Mouse (Mus musculus): ENCODE results near the gene R3hdml. TPM values are rescaled to one million over a fixed set of nuclear protein-coding genes. Genes with fewer than 3 reads are reported as not detected.

Gene R3hdml
- polyA plus RNA-seq (2015; fragmentation: Nextera tagmentation; extraction: Ambion mirVana), result 27.4 and 29.8 TPM in 2 replicates

DNA sequence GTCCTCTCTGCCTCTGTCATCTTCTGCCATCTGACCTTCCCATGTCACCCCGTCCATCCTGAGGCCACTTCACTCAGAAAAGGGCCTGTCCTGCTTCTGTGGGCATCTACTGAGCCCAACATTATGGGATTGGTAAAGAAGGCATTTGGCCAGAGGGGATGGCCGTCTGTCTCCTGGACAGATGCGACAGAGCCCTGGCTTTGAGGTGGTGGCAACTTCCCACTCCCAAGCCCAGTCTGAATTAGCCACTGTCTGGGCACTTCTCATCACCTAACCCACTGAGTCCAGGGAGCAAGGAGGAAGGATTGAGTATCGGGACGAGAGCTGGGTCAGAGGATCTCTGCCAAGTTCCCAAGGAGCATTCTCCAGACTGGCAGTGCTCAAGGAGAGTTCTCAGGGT lies at the start of gene R3hdml:
R3hdml (plus strand) TSS at position 301 of the 400 bp plus-strand sequence.
- ATAC-seq (replicated peaks; ENCODE audit: low FRiP score, low read depth), result no peak
- 74% methylated on average over 5 of the region's 5 CpGs for whole genome bisulfite sequencing
- TF ChIP-seq CTCF (IDR thresholded peaks at IDR 0.05; ENCODE audit: low read depth), result no peak
- no peak within 1 kb of the TSS for H3K4me2 ChIP-seq (ENCODE audit: low read length)
- no peaks in the 10 kb centered on the region for H3K27me3 ChIP-seq (ENCODE audit: insufficient read depth, low read length)
- H3K4me1 ChIP-seq (replicated peaks; ENCODE audit: insufficient read depth, low read length), result no peaks in the 10 kb centered on the region
- H3K9me3 ChIP-seq (replicated peaks; ENCODE audit: low read length), result no peaks in the 10 kb centered on the region
- no peak within 1 kb of the TSS for H3K27ac ChIP-seq
- DNase-seq (ENCODE audit: low spot score), result no peak
- no peaks in the 10 kb centered on the region for H3K36me3 ChIP-seq (ENCODE audit: insufficient read depth, low read length)
- H3K9ac ChIP-seq (ENCODE audit: low read depth, low read length), result 0 out of 2 replicates have a peak within 1 kb of the TSS, but pooled peaks have one; percentile 14
- H3K4me3 ChIP-seq (replicated peaks; ENCODE audit: low read depth, low read length), result no peak within 1 kb of the TSS

DNA sequence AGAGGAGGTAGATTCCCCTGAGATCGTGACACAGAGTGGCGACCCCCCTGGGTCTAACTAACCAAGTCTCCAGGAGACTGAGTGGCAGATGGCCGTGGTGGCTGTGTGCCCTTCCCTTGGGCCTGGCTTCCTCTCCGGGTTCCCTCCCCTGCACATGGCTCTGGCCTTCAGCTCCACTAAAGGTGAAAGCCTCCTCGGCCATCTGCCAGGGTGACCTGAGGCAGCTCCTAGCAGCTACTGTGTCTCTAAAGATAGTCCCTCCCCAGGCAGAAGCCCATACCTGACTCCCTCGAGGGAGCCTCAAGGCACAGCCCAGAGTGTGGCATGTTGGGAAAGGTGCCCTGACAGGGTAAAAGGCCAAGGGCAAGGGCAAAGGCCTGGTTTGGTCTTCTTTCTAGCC lies 48.6 kb upstream of the R3hdml start:
- no peak overlapping the region for H3K27ac ChIP-seq
- H3K4me3 ChIP-seq (replicated peaks; ENCODE audit: low read depth, low read length), result no peak overlapping the region
- 65% methylated on average over 6 of the region's 6 CpGs for WGBS
- peaks cover 1% of the 10 kb centered on the region; the same call in 1 of the 2 replicates for H3K4me1 ChIP-seq (replicated peaks; ENCODE audit: insufficient read depth, low read length)
- ATAC-seq (replicated peaks; ENCODE audit: low FRiP score, low read depth) (no peak), DNase-seq (ENCODE audit: low spot score) (no peak)
- no peak overlapping the region for H3K9ac ChIP-seq (ENCODE audit: low read depth, low read length)
- H3K4me2 ChIP-seq (ENCODE audit: low read length), result no peak overlapping the region
- H3K9me3 ChIP-seq (replicated peaks; ENCODE audit: low read length), result no peaks in the 10 kb centered on the region
- TF ChIP-seq CTCF (IDR thresholded peaks at IDR 0.05; ENCODE audit: low read depth), result no peak
- H3K36me3 ChIP-seq (ENCODE audit: insufficient read depth, low read length), result no peaks in the 10 kb centered on the region
- 0 out of 2 replicates have a peak, but pooled peaks cover 5% of the 10 kb centered on the region for H3K27me3 ChIP-seq (ENCODE audit: insufficient read depth, low read length)

DNA sequence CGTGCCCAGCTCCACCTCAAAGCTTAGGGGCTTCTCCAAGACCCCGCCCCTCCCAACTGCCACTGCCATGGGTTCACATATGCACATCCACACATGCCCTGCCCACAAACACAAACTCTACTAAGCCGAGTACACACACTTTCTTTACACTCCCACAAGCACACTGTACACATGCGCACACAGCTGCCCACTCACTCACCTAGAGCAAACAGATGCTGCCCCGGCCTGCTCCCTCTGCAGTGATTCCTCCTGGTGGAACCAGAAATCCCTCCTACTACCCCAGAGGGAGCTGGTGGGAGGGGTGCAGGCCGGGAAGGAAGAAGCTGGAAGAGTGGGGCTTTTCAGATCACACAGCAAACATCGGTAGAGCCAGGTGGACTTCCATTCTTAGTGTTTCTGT lies 48.1 kb upstream of the R3hdml start:
- no peak overlapping the region for H3K4me3 ChIP-seq (replicated peaks; ENCODE audit: low read depth, low read length)
- DNase-seq (ENCODE audit: low spot score), result no peak
- 0 out of 2 replicates have a peak, but pooled peaks cover under 1% of the 10 kb centered on the region for H3K27me3 ChIP-seq (ENCODE audit: insufficient read depth, low read length)
- no peak for ATAC-seq (replicated peaks; ENCODE audit: low FRiP score, low read depth)
- H3K27ac ChIP-seq, result no peak overlapping the region
- no peak for TF ChIP-seq CTCF (IDR thresholded peaks at IDR 0.05; ENCODE audit: low read depth)
- WGBS, result 58% methylated on average over 7 of the region's 7 CpGs
- H3K4me2 ChIP-seq (ENCODE audit: low read length), result no peak overlapping the region
- H3K9ac ChIP-seq (ENCODE audit: low read depth, low read length), result no peak overlapping the region
- no peaks in the 10 kb centered on the region for H3K36me3 ChIP-seq (ENCODE audit: insufficient read depth, low read length)
- H3K4me1 ChIP-seq (replicated peaks; ENCODE audit: insufficient read depth, low read length), result no peaks in the 10 kb centered on the region
- H3K9me3 ChIP-seq (replicated peaks; ENCODE audit: low read length), result no peaks in the 10 kb centered on the region

DNA sequence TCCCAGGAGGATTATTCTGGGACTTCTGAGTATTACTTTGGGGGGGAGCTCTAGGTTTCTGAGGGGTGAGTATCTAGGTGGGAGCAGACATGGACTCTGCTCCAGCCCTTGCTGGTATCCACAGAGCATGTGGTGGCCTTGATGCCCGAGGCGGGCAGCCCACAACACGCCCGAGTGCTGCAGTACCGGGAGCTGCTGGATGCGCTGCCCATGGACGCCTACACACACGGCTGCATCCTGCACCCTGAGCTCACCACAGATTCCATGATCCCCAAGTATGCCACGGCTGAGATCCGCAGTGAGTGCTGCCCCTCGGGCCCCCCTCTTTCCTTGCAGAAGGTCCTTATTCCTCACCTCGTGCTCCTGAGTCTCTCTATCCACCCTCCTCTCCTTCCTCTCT lies 44.7 kb upstream of the R3hdml start:
- Histone ChIP-seq H3K27ac (no peak overlapping the region), H3K4me3 (replicated peaks; ENCODE audit: low read depth, low read length) (no peak overlapping the region), H3K9ac (ENCODE audit: low read depth, low read length) (no peak overlapping the region), H3K4me1 (replicated peaks; ENCODE audit: insufficient read depth, low read length) (no peaks in the 10 kb centered on the region), H3K27me3 (ENCODE audit: insufficient read depth, low read length) (no peaks in the 10 kb centered on the region), H3K4me2 (ENCODE audit: low read length) (no peak overlapping the region), H3K36me3 (ENCODE audit: insufficient read depth, low read length) (no peaks in the 10 kb centered on the region), H3K9me3 (replicated peaks; ENCODE audit: low read length) (no peaks in the 10 kb centered on the region)
- TF ChIP-seq CTCF (IDR thresholded peaks at IDR 0.05; ENCODE audit: low read depth), result no peak
- ATAC-seq (replicated peaks; ENCODE audit: low FRiP score, low read depth), result no peak
- 87% methylated on average over 12 of the region's 12 CpGs for WGBS
- DNase-seq (ENCODE audit: low spot score), result no peak

DNA sequence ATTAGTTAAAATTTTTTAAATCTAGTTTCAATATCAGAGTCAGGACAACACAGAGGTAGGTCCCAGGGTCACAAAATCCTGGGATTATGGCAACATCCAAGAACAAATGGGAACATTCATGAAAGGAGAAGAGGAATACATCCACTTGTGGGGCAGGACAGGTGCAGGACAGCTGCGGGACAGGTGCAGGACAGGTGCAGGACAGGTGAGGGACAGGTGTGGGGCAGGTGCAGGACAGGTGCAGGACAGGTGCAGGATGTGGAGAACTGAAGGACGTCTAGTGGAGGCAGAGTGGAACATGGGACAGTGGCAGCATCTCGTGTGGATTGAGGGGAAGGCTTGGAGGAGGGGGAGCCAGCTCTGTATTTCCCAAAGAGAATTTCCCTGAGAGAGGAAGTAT lies 42.8 kb upstream of the R3hdml start:
- no peaks in the 10 kb centered on the region for H3K4me1 ChIP-seq (replicated peaks; ENCODE audit: insufficient read depth, low read length)
- 59% methylated on average over 3 of the region's 3 CpGs for WGBS

DNA sequence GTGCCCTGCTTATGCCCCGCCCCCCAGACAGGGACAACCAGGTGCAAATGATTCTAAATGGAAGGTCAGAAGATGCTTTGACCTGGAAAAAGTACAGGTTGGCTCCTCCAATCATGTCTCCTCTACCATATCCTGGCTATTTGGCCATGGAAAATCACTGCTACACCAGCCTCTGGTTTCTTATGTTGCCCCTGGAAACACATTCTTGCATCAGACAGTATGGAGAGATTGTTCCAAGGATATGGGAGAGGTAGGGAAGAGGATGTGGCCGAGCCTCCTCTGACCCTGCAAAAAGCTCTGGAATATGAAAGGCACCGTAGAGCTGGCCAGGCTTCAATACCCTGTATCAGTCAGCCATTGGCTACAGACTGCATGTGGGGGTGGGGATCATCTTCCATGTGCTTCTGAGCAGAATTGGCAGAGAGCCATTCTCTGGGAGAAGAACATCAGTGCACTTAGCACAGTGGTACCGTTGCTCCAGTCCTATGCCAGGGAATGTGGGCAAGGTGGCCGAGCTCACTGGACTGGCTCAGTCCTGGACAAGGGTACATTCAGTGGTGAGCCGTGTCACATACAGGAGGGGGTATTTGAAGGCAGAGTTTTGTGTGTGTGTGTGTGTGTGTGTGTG lies 41.3 kb upstream of the R3hdml start:
- 65% methylated on average over 6 of the region's 6 CpGs for WGBS
- no peak for TF ChIP-seq CTCF (IDR thresholded peaks at IDR 0.05; ENCODE audit: low read depth)
- no peak for ATAC-seq (replicated peaks; ENCODE audit: low FRiP score, low read depth)

More for the DNA sequence above, 42.8 kb upstream of the R3hdml start:
- no peaks in the 10 kb centered on the region for H3K36me3 ChIP-seq (ENCODE audit: insufficient read depth, low read length)
- H3K4me3 ChIP-seq (replicated peaks; ENCODE audit: low read depth, low read length), result no peak overlapping the region
- no peak overlapping the region for H3K9ac ChIP-seq (ENCODE audit: low read depth, low read length)
- H3K4me2 ChIP-seq (ENCODE audit: low read length), result no peak overlapping the region
- H3K27ac ChIP-seq, result no peak overlapping the region
- no peaks in the 10 kb centered on the region for H3K9me3 ChIP-seq (replicated peaks; ENCODE audit: low read length)
- H3K27me3 ChIP-seq (ENCODE audit: insufficient read depth, low read length), result no peaks in the 10 kb centered on the region
- no peak for TF ChIP-seq CTCF (IDR thresholded peaks at IDR 0.05; ENCODE audit: low read depth)
- no peak for ATAC-seq (replicated peaks; ENCODE audit: low FRiP score, low read depth)
- DNase-seq (ENCODE audit: low spot score), result no peak

DNA sequence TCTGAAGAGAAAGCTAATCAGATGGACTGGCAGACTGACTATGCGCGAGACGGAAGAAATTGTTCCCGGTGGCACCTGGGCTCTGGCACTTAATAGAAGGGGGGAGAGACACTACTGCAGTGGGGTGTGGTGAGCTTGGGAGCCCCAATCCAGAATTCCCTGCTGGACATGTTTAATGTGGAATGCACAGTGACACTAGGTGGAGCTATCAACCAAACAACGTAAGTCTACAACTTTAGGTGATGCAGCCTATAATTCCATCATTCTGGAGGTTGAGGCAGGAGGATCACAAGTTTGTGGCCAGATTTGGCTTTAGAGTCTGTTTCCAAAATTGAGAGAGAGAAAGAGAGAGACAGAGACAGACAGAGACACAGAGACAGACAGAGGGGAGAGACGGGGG lies 39.4 kb upstream of the R3hdml start:
- DNase-seq (ENCODE audit: low spot score), result no peak
- 89% methylated on average over 6 of the region's 6 CpGs for WGBS
- H3K36me3 ChIP-seq (ENCODE audit: insufficient read depth, low read length), result no peaks in the 10 kb centered on the region
- no peak overlapping the region for H3K4me2 ChIP-seq (ENCODE audit: low read length)
- H3K4me1 ChIP-seq (replicated peaks; ENCODE audit: insufficient read depth, low read length), result no peaks in the 10 kb centered on the region
- no peak overlapping the region for H3K27ac ChIP-seq
- no peak overlapping the region for H3K9ac ChIP-seq (ENCODE audit: low read depth, low read length)
- ATAC-seq (replicated peaks; ENCODE audit: low FRiP score, low read depth), result no peak
- peak; percentile 45; the same call in 1 of the 2 replicates for TF ChIP-seq CTCF (IDR thresholded peaks at IDR 0.05; ENCODE audit: low read depth)
- H3K27me3 ChIP-seq (ENCODE audit: insufficient read depth, low read length), result no peaks in the 10 kb centered on the region
- no peak overlapping the region for H3K4me3 ChIP-seq (replicated peaks; ENCODE audit: low read depth, low read length)
- no peaks in the 10 kb centered on the region for H3K9me3 ChIP-seq (replicated peaks; ENCODE audit: low read length)

More for the DNA sequence above, 41.3 kb upstream of the R3hdml start:
- Histone ChIP-seq H3K27ac (no peak overlapping the region), H3K36me3 (ENCODE audit: insufficient read depth, low read length) (no peaks in the 10 kb centered on the region), H3K4me3 (replicated peaks; ENCODE audit: low read depth, low read length) (no peak overlapping the region), H3K9ac (ENCODE audit: low read depth, low read length) (no peak overlapping the region), H3K9me3 (replicated peaks; ENCODE audit: low read length) (no peaks in the 10 kb centered on the region), H3K4me1 (replicated peaks; ENCODE audit: insufficient read depth, low read length) (no peaks in the 10 kb centered on the region), H3K4me2 (ENCODE audit: low read length) (no peak overlapping the region), H3K27me3 (ENCODE audit: insufficient read depth, low read length) (no peaks in the 10 kb centered on the region)
- DNase-seq (ENCODE audit: low spot score), result peak; percentile 4

Measured in kidney, postnatal 0 days (tissue).